Mouse (Mus musculus) ES-Bruce4 (cell line): ENCODE measurements at regions not wholly inside any gene's neighbourhood (a gene's known extent, or its start where the extent isn't known, plus 50 kb on each side); places are given as distances from the start of the nearest gene placed in this dataset.

ENCODE experiments used
- H3K27ac ChIP-seq: 2 replicates; pipeline ENCODE4 v1.5.1; 2012; ENCODE audit warnings: low read length, inconsistent platforms; ENCODE audit not compliant: insufficient read depth
- H3K27me3 ChIP-seq: 2 replicates; pipeline ENCODE4 v1.6.1; 2012; ENCODE audit warnings: mild to moderate bottlenecking, low read length, inconsistent platforms; ENCODE audit not compliant: control insufficient read depth, poor library complexity, insufficient read depth, severe bottlenecking
- H3K36me3 ChIP-seq: 2 replicates; pipeline ENCODE4 v1.6.1; 2012; ENCODE audit warnings: inconsistent platforms, mild to moderate bottlenecking, low read length, moderate library complexity; ENCODE audit not compliant: control insufficient read depth, poor library complexity, insufficient read depth, severe bottlenecking
- H3K4me1 ChIP-seq: one replicate; pipeline ENCODE4 v1.8.1; 2011; ENCODE audit warnings: low read length; ENCODE audit not compliant: control insufficient read depth, insufficient read depth
- H3K4me3 ChIP-seq: 2 replicates; pipeline ENCODE4 v1.5.1; 2011; ENCODE audit warnings: low read depth, mild to moderate bottlenecking, low read length
- H3K9ac ChIP-seq: 2 replicates; pipeline ENCODE4 v1.6.1; 2012; ENCODE audit warnings: low read depth, mild to moderate bottlenecking, inconsistent platforms; ENCODE audit not compliant: poor library complexity, severe bottlenecking
- H3K9me3 ChIP-seq: replicated peaks from 2 replicates; pipeline ENCODE4 v1.6.1; 2012; ENCODE audit warnings: mild to moderate bottlenecking, low read length, inconsistent platforms; ENCODE audit not compliant: control insufficient read depth, poor library complexity, insufficient read depth, severe bottlenecking
- CTCF ChIP-seq: IDR thresholded peaks from one replicate; pipeline ENCODE4 v1.8.1; 2011; ENCODE audit warnings: low read depth, low read length
- EP300 ChIP-seq: IDR thresholded peaks from 2 replicates; pipeline ENCODE4 v1.6.1; 2011; ENCODE audit warnings: low read depth, low read length; ENCODE audit not compliant: insufficient read depth
- POLR2A ChIP-seq: IDR thresholded peaks from one replicate; pipeline ENCODE4 v1.8.1; 2011; ENCODE audit warnings: low read length; ENCODE audit not compliant: insufficient read depth

GRCm38 (mm10) chr7:121314521-121314920 lies 77.1 kb upstream of the Hs3st2 start:
- no peak for TF ChIP-seq EP300
- Histone ChIP-seq H3K36me3 (no peaks in the 10 kb centered on the region), H3K9me3 (no peaks in the 10 kb centered on the region), H3K4me3 (no peak overlapping the region), H3K27ac (no peak overlapping the region), H3K9ac (no peak overlapping the region), H3K27me3 (peaks cover 1% of the 10 kb centered on the region; the same call in 1 of the 2 replicates), H3K4me1 (no peaks in the 10 kb centered on the region)

GRCm38 (mm10) chr7:121329274-121329673 lies 62.4 kb upstream of the Hs3st2 start:
- H3K9me3 ChIP-seq, result no peaks in the 10 kb centered on the region
- no peak overlapping the region for H3K9ac ChIP-seq
- H3K27ac ChIP-seq, result no peak overlapping the region
- H3K4me1 ChIP-seq, result no peaks in the 10 kb centered on the region
- H3K36me3 ChIP-seq, result no peaks in the 10 kb centered on the region
- H3K27me3 ChIP-seq, result no peaks in the 10 kb centered on the region
- no peak for TF ChIP-seq EP300
- no peak for TF ChIP-seq CTCF
- TF ChIP-seq POLR2A, result no peak
- no peak overlapping the region for H3K4me3 ChIP-seq

GRCm38 (mm10) chr7:121332532-121332931 lies 59.1 kb upstream of the Hs3st2 start:
- no peak overlapping the region for H3K4me3 ChIP-seq

GRCm38 (mm10) chr7:121335390-121336109 lies 56.1 kb upstream of the Hs3st2 start:
- Histone ChIP-seq H3K9me3 (no peaks in the 10 kb centered on the region), H3K4me1 (no peaks in the 10 kb centered on the region), H3K36me3 (no peaks in the 10 kb centered on the region), H3K27ac (no peak overlapping the region), H3K4me3 (no peak overlapping the region), H3K9ac (no peak overlapping the region), H3K27me3 (no peaks in the 10 kb centered on the region)
- TF ChIP-seq CTCF, result no peak
- no peak for TF ChIP-seq POLR2A
- no peak for TF ChIP-seq EP300

More at GRCm38 (mm10) chr7:121332532-121332931, 59.1 kb upstream of the Hs3st2 start:
- H3K36me3 ChIP-seq, result no peaks in the 10 kb centered on the region
- no peaks in the 10 kb centered on the region for H3K4me1 ChIP-seq
- H3K27ac ChIP-seq, result no peak overlapping the region
- H3K9me3 ChIP-seq, result no peaks in the 10 kb centered on the region
- H3K9ac ChIP-seq, result no peak overlapping the region
- no peak for TF ChIP-seq POLR2A
- TF ChIP-seq CTCF, result no peak
- TF ChIP-seq EP300, result no peak
- no peaks in the 10 kb centered on the region for H3K27me3 ChIP-seq

GRCm38 (mm10) chr7:121339942-121340341 lies 51.7 kb upstream of the Hs3st2 start:
- no peaks in the 10 kb centered on the region for H3K27me3 ChIP-seq
- H3K4me3 ChIP-seq, result no peak overlapping the region
- no peaks in the 10 kb centered on the region for H3K4me1 ChIP-seq
- TF ChIP-seq CTCF (no peak), EP300 (no peak), POLR2A (no peak)
- H3K9ac ChIP-seq, result no peak overlapping the region
- no peaks in the 10 kb centered on the region for H3K9me3 ChIP-seq
- no peak overlapping the region for H3K27ac ChIP-seq
- H3K36me3 ChIP-seq, result no peaks in the 10 kb centered on the region
